Mouse (Mus musculus) gastrocnemius, adult 18-20 months (tissue): Measurements from ENCODE around the gene Brip1. TPM values are rescaled to one million over a fixed set of nuclear protein-coding genes. Genes with fewer than 3 reads are reported as not detected.
A peak's percentile ranks its signal among the peaks of the same experiment; 100 is the strongest.

Source experiments
- DNase-seq: peaks from one replicate; pipeline ENCODE4 v3.0.0; 2021; ENCODE audit warnings: low spot score
- total RNA-seq, 2 experiments: library from RNA; stranded (reverse); gene quantifications; 2 replicates each; pipeline ENCODE4 v1.2.3; 2021

The Brip1 gene
- total RNA-seq, 2 experiments from 2014 or later, result 0.05 TPM

DNA sequence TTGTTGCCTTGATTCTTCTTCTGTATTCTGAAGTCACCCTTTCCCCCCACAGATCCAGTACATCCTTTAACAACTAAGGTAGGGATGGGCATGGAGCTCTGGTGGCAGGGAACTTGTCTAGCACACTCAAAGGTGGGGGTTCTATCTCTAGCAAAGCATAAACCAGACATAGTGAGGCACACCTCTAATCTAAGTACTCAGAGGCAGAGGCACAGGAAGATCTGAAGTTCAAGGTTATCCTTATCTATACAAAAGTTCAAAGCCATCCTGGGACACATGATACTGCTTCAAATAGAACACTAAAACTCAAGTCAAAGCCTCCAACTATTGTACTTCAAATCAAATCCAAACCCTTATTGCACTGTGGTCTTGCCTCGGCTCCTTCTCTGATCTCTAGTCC lies 85.0 kb downstream of the Brip1 start:
- DNase-seq, result no peak

DNA sequence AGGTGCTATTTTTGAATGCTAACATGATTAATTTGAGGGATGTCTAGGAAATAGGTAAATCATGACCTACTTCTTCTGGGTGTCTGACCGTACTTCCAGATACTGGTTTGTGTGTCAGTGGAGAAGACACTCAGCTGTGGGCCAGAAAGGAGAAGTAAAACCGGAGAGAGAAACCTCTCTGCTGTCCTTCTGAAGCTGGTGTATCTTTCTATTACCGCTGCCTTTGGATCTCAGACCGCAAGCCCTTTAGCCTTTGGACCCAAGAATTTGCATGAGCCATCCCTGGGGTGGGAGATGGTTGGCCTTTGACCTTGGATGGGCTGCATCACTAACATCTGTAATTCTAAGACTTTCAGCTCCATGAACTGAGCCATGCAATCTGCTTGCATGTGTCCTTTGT lies 93.7 kb downstream of the Brip1 start:
- no peak for DNase-seq

DNA sequence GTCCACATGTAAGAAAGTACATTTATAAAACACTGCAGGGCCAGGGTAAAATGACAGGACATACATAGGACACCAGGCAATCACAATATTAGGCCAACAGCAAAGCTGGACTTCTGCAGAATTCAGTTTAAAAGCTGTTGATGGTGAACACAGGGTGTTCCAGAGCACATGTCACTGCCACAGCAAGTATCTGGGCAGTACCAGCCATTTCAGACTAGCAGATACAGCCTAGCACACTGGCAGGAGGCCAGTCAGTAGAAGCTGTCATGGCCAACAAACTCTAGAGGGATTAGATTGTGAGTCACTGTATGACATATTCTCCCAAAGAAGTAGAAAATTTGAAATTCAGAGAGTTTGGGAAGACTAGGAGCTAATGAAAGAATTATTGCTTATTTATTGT lies 94.4 kb downstream of the Brip1 start:
- no peak for DNase-seq

DNA sequence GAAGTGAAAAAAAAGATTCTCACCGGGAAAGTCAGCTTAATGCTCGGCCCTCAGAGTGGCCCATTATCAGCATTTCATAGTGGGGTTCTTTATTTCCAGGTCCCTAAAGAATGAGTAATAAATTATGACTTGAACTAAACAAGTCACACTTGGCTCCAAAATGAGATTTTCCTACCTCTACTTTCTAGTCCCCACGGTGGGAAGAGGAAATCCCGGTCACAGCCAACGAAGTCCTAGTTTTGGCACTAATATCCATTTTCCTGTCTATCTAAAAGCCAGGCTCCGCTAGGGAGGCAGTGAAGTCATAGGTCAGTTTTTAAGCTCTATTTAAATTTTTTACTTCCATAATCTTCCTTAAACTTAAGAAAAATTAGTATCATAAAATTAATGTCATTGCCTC lies 99.8 kb downstream of the Brip1 start:
- no peak for DNase-seq

DNA sequence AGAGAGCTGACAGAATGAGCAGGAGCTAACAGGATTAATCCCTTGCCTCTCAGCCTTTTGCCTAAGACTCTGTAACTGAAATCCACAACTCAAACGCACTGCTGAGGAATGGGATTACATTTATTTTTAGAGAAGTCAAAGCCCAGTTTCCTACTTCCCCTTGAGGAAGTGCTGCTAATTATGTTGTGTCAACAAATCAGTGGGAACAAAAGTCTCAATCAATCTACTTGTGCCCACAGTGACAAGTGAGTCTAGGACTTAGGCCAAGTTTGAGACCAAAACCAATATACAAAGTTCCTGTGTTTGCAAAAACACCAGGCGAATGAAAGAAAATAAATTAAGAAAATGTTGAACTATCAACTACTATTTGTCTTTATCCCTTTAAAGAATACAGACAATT lies 101.7 kb downstream of the Brip1 start:
- no peak for DNase-seq

DNA sequence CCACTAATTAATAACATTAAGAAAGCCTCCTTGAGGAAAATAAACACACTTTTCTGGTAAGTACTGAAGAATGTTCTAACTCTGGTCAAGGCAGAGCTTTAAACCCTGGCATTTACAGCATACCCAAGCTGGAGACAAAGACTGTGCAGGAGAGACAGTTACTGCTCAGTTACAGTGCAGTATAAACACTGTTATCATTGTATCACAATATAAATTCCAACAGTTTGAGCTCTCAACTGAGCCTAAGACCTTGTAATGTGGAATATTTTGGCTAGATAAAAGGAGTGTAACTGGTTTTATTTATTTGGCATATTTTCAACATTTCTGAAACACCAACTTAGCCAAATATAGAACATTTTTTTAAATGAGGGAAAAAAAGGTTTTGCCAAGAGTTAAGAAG lies 112.2 kb downstream of the Brip1 start:
- DNase-seq, result no peak

DNA sequence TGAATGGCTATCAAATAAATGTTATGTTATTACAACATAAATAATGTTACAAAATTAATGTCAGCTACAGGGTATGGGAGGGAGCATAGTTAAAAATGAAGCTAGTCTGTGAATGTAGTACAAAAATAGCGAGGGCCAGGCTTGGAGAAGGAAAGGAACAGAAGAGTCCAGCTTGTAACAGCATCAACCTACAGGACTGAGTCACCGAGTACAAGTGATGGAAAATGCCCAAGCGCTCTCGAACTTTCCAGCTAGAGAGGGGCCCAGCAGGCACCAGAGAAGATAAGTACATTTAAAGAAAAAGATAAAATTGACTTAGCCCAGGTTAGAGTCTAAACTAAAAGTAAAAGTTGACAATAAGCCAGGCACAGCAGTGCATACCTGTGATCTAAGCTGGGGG lies 116.5 kb downstream of the Brip1 start:
- no peak for DNase-seq

DNA sequence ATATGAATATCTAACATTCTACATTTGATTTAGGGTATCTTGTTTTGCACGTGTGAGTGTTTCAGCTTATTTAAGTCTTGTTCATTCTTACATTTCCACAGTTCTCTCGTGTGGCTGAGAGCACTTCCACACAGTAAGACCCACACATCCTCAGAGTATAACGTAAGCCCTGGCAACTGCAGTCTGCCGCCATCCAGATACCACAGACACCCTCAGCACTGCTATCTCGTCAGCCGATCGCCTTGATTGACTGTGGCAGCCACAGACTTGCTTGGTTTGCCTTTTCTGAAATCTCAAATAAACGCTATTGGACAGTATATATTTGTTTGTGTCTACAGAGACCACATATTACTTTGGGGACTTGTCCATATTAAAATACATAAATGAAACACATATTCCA lies 123.0 kb downstream of the Brip1 start:
- DNase-seq, result no peak

DNA sequence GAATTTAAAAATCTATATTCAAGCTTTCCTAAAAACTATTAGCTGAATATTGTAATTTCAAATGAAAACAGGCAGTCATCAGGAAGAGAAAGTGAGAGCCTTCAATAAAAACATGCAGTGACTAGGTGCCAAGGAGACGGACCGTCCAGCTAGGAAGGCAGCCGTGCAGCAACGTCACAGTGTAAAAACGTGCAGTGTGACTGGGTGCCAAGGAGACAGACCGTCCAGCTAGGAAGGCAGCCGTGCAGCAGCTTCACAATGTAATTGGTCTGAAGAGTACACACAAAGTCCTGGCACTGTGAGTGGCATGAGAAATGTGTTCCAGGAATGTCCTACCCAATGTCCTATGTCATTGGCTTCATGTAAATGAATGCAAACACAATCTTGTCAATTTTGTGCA lies 124.0 kb downstream of the Brip1 start:
- DNase-seq, result no peak

DNA sequence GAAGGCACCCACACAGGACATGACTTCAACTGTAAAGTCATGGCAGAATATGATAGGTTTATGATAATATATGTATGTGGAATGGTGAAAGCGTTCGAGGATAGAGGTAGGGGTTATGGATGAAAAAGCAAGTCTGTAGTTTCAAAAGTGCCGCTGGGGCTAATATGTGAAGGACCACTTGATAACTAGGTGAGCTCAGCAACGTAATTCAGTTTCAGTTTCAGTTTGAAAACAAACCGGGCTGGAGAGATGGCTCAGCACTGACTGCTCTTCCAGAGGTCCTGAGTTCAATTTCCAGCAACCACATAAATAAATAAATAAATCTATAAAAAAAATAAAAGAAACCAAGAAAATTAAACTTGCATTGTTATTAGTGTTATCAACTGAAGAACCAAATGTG lies 124.6 kb downstream of the Brip1 start:
- DNase-seq, result no peak

DNA sequence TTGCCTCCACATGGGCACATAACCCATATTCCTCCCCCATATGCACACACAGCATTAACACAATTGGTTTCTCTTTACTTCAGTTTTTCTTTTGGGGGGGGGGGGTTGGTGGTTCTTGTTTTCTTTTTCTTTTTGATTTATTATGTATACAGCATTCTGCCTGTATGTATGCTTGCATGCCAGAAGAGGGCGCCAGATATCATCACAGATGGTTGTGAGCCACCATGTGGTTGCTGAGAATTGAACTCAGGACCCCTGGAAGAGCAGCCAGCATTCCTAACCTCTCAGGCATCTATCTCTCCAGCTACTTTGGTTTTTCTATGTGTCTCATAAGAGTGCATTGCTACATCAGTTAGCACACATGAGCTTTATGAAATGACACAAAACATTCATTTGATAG lies 125.6 kb downstream of the Brip1 start:
- no peak for DNase-seq

DNA sequence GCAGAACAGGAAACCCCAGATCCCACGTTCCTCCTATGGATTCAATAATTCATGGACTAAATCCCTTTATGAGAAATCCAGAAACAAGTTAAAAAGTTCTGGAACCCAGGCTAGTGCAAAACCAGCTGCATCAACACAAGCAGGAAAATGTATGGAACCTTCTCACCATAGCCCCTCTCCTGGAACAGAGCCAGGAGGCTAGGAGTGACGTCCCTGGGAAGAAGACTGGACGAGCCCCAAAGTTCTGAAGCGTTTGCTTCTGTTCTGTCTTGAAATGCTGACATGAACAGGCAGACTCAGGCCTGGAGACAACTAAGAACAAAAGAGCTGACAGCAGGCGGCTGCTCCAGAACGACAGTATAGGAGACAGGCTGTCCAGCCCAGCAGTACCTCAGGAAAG lies 132.3 kb downstream of the Brip1 start:
- no peak for DNase-seq

DNA sequence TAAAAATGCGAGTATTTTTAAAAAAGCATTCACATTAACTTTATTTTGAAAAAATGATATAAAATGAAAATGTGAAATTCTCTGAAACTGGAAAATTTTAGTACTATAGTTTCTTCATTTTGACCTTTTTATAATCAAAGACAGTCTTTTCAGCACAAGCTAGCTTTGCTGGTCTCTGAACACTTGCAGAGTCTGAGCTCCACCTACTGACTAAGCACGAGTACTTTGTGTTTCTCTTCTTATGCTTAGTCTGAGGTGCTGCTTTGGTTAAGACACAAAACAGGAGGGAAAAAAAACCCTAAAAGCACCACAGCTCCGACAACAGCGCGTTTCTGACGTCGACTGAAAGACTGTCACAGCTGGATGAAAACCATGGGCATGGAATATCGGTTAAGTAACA lies 133.8 kb downstream of the Brip1 start:
- DNase-seq, result no peak

DNA sequence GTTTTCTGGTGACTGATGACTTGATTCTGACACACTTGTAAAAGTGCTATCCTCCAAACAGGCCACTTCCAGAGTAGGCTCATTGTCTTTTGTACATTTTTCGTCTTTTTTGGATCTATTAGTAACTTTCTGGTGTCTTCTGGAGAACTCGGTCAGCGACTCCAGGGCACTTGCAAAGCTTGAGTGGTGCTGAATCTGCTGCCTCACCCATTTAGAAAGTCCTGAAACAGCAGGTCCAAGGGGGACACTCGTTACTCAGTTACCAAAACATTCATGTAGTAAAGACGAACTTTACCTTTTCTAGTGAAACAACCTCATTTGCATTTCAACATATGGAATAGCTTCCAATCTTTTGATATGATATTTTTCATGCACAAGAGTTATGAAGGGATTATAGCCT lies 136.1 kb downstream of the Brip1 start:
- no peak for DNase-seq

DNA sequence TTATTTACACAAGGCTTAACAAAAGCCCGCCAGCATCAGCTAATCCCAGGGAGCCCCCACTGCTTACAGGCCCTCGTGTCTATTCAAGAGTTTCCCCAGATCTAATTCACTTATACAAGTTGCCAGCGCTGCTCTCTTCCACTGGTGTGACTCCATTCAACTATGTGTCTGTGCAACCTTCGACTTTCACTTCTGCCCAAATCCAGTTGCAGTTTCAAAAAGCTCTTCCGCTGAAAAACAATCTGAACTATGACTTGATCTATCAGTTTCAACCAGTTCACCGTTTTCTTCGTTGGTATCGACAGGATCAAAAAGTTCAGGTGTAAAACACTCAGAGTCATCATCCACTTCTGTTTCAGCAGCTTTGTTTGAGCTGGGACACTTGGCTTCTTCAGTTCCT lies 139.8 kb downstream of the Brip1 start:
- no peak for DNase-seq

DNA sequence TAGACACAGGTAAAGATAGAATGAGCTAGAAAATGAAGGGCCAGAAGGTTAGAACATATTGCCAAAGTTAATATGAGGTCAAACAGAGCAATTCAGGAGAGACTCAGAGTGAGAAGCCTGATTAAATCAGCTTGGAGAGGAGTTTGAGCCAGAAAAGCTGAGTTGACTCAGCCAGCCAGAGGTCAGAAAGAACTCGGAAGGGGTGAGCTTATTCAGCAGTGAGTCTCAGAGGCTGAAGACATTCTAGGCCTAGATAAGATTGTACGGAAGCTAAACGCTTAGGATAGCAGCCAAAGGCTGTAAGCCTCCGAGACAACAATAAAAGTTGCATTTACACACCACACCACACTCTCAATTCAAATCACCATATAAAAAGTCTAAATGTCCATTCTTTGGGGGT lies 141.9 kb downstream of the Brip1 start:
- DNase-seq, result no peak

DNA sequence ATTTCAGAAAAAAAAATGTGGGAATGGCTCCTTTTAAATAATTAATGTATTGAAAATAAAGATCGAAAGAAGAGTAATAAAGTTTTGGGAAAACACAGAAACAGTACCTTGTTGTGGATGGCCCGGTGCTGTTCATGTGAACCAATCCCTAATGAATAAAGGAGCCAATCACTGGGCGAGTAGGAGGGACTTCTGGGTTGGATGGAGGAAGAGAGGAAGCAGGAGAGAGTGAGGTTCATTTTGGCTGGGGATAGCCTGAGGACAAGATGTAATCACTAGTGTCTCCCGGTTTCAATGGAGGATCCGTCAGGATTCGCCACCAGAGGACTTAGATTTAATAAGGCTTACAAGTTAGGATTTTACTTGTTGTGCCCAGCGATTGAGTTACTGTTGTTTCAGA lies 145.2 kb downstream of the Brip1 start:
- no peak for DNase-seq

DNA sequence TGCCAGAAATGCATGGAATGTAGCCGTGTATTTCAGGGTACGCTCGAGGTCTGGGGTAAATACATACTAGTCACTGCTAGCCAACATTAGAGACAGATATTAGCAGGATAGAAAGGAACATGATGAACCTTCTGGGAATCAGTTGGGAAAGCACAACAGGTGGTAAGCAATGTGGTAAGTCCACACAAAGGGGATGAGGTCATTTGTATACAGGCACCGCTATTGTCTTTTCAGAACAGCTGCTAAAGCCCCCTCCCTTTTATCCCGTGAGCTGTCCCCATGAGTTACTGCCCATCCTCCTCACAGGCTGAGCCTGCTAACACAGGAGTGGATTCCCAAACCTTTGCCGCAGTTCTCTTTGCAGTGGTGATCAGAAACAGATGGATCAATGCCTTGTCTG lies 149.6 kb downstream of the Brip1 start:
- DNase-seq, result no peak

DNA sequence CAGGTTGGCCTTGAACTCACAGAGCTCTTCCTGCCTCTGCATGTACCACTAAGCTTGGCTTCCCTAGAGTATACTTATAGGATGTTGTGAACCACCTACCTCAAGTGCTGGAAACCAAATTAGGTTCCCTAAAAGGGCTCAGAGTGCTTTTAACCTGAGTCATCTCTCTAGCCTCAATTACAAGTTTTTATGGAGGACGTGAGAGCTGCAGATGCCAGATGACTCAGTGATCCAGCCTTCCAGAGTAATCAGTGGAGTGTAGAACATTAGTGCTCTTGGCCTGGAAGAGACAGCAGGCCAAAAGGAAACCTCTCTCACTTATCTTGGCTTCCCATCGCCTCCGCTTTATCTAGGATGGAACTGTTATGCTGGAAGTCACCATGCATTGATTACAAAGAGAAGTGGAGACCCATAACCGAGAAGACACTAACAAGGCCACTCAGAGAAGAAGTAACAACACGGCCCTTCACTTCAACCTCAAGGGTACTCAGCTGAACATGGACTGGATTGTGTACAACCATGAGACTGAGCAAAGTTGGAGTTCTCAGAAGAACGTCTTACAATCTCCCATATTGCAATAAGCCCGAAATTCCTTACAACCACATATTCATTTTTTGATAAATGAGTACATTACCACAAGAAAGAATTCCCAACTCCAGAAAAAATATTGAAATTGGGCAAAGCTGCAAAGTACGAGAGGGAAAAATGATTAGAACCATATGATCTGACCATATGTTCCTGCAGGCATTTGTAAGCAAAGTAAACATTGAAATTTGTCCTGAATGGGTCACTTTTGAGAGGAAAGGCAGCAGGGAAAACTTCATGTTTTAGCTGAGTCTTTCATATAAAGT lies 150.3 kb downstream of the Brip1 start:
- DNase-seq, result peak; percentile 10

DNA sequence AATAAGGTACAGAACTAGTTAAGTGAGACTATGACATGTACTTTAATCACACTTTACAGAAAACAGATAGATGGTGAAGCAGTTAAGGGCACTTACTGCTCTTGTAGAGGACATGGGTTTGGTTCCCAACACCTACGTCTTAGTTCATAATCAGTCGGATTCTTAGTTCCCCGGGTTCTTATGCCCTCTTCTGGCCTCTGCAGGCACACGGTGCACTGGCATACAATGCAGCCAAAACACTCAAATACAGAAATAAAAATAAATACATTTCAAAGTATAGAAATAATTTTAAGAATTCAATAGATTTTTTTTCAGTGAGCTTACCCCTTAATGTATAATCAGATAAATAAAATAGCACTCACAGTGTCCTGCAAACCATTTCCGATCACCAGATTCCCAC lies 161.0 kb downstream of the Brip1 start:
- DNase-seq, result no peak

DNA sequence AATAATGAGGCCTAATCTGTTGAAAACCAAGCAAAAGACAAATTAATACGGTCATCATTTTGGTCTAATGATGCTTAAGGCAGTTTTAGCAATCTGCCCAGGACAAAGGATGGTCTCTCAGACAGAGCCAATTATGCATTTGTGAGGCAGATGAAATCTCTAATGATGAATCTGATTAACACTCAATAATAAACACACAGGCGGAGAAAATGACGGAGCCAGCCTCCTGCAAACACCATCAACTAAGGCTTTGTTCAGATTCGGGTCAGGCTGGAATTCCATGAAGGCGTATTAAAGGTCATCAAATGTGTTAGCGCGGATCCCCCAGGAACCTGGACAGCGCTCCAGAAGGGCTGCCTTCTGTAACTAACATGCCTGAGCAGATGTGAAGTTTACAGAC lies 161.6 kb downstream of the Brip1 start:
- no peak for DNase-seq

DNA sequence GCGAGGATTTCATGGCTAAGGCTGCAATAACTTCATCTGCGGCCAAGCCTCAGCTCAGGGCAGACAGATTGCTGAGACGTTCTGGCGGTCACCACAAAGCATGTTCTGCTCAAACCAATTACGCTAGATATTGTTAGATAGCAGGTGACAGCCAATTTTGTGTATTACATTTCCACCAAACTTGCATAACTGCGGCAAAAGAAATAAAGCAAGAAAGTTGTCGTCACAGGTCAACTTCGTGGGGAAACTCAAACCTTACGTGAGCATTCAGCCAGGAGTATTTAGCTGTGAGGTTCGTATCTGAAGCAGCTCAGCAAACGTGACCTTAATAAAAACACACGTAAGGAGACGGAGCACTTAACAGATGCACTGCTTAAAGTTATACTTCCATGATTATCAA lies 162.3 kb downstream of the Brip1 start:
- DNase-seq, result no peak

DNA sequence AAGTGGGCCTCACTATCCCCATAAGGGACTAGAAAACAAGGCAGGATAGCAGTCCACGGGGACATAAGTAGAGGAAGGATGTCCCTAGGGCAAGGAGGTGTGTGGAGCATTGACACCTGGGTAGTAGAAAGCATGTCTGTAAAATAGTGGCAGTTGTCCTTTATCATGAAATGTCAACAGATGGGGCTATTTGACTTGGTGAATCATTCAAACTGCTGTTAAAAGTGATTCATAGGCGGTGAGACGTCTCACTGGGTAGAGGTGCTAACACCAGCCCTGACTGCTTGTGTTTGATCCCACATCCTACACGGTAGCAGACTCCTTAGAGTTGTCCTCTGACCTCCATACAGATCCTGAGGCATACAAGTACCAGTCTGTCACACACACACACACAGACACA lies 168.1 kb downstream of the Brip1 start:
- no peak for DNase-seq

DNA sequence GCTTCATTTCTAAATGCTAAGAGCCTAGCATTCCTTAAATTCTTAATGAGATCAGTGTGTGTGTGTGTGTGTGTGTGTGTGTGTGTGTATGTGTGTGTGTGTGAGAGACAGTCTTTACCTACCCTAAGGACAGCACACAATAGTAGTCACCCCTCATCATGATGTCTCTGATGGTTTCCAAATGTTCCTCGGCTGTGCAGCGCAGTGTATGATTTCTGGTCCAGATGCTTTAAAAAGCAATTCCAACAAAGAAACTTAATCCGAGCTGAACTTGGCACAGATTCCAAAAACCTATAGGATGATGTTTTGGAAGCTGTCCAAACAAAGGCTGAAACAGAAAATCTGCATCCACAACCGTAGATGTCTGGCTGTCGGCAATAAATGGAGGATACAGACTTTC lies 173.0 kb downstream of the Brip1 start:
- no peak for DNase-seq
